Mouse (Mus musculus) ES-E14 (cell line): ENCODE data around the gene Tmem256. TPM values are rescaled to one million over a fixed set of nuclear protein-coding genes. Genes with fewer than 3 reads are reported as not detected.
A peak's percentile ranks its signal among the peaks of the same experiment; 100 is the strongest.

Source experiments
- DNase-seq: peaks from one replicate; pipeline ENCODE4 v3.0.0-alpha.2; 2013; ENCODE audit warnings: low read depth, low spot score
- H3K27ac ChIP-seq: 2 replicates; pipeline ENCODE4 v1.5.1; 2012; ENCODE audit warnings: low read depth, mild to moderate bottlenecking, low read length, moderate library complexity, mixed read lengths; ENCODE audit not compliant: poor library complexity, insufficient read depth, severe bottlenecking
- H3K36me3 ChIP-seq: 2 replicates; pipeline ENCODE4 v1.6.1; 2012; ENCODE audit warnings: mild to moderate bottlenecking, low read length, moderate library complexity, mixed read lengths; ENCODE audit not compliant: control insufficient read depth, poor library complexity, insufficient read depth, severe bottlenecking
- H3K4me1 ChIP-seq, 2 experiments: fragments of 150-350 bp in 1 of 2; sonication (generic) in 1 of 2; 2 replicates each; pipeline ENCODE4 v1.6.1; 2012; ENCODE audit warnings: low read length in 2 of 2, mild to moderate bottlenecking in 1 of 2, mixed read lengths in 1 of 2; ENCODE audit not compliant: control insufficient read depth in 2 of 2, insufficient read depth in 2 of 2, poor library complexity in 1 of 2
- H3K4me3 ChIP-seq, 2 experiments: fragments of 150-350 bp in 1 of 2; sonication (generic) in 1 of 2; 2 replicates each; pipeline ENCODE4 v1.5.1; 2012; ENCODE audit warnings: low read length in 2 of 2, low read depth in 1 of 2, mild to moderate bottlenecking in 1 of 2, mixed read lengths in 1 of 2; ENCODE audit not compliant: insufficient read depth in 1 of 2, poor library complexity in 1 of 2, severe bottlenecking in 1 of 2
- H3K9ac ChIP-seq: 2 replicates; pipeline ENCODE4 v1.6.1; 2012; ENCODE audit warnings: low read depth, mild to moderate bottlenecking, low read length, mixed read lengths; ENCODE audit not compliant: poor library complexity, insufficient read depth, severe bottlenecking
- H3K9me3 ChIP-seq: fragments of 150-350 bp; sonication (generic); 2 replicates; pipeline ENCODE4 v1.6.1; 2012; ENCODE audit warnings: low read depth, mild to moderate bottlenecking, low read length; ENCODE audit not compliant: control insufficient read depth, insufficient read depth
- CHD2 ChIP-seq: IDR thresholded peaks from 2 replicates; pipeline ENCODE4 v1.6.1; 2014; ENCODE audit warnings: mild to moderate bottlenecking, low read depth, low read length, inconsistent platforms
- HCFC1 ChIP-seq: IDR thresholded peaks from 2 replicates; pipeline ENCODE4 v1.6.1; 2012; ENCODE audit warnings: low read length, inconsistent platforms, borderline replicate concordance; ENCODE audit not compliant: insufficient read depth
- MAFK ChIP-seq: IDR thresholded peaks from 2 replicates; pipeline ENCODE4 v1.6.1; 2014; ENCODE audit warnings: mild to moderate bottlenecking, low read depth, low read length, inconsistent platforms; ENCODE audit not compliant: insufficient read depth
- ZC3H11A ChIP-seq: IDR thresholded peaks from 2 replicates; pipeline ENCODE4 v1.6.1; 2012; ENCODE audit warnings: low read depth, mild to moderate bottlenecking, inconsistent platforms, low read length, borderline replicate concordance
- ZNF384 ChIP-seq: IDR thresholded peaks from 2 replicates; pipeline ENCODE4 v1.6.1; 2012; ENCODE audit warnings: low read depth, low read length, inconsistent platforms
- in situ Hi-C, 2 experiments: fragments of 600-800 bp; cut with MboI; formaldehyde crosslinking; loops; one replicate each; pipeline ENCODE4 v1.15.1; 2025; ENCODE audit warnings: low sequenced_read_pairs in 2 of 2, inconsistent platforms in 1 of 2; ENCODE audit not compliant: unreplicated experiment in 2 of 2
- total RNA-seq: library from RNA; depleted of rRNA; stranded (reverse); fragments of 300-350 nt; gene quantifications from 2 replicates; pipeline ENCODE4 v1.2.3, GENCODE M21; 2012

The Tmem256 gene
- total RNA-seq, 1 experiment = 90.7 TPM

- in situ Hi-C loops = no loop called here
- no peak overlapping the region for H3K4me3 ChIP-seq
- H3K4me1 ChIP-seq = peaks cover 0 to 1% of the 10 kb centered on the region in 2 experiments; a peak in 1 of 4 replicates
Observed at GRCm38 (mm10) chr11:69835326-69835965, 2.9 kb upstream of the Tmem256 start.

GRCm38 (mm10) chr11:69835966-69836335 is 2.4 kb upstream of the Tmem256 start:
- no peak for TF ChIP-seq HCFC1
- no peak for TF ChIP-seq CHD2
- no peak for TF ChIP-seq ZC3H11A
- TF ChIP-seq ZNF384 = no peak
- TF ChIP-seq MAFK = no peak
- Histone ChIP-seq H3K4me1 (peaks cover 0 to 1% of the 10 kb centered on the region in 2 experiments; a peak in 1 of 4 replicates), H3K36me3 (no peaks in the 10 kb centered on the region), H3K9ac (no peak overlapping the region), H3K9me3 (no peaks in the 10 kb centered on the region), H3K4me3 (no peak overlapping the region), H3K27ac (no peak overlapping the region)
- no peak for DNase-seq
- in situ Hi-C loops = no loop called here

More at GRCm38 (mm10) chr11:69835326-69835965, 2.9 kb upstream of the Tmem256 start:
- Histone ChIP-seq H3K27ac (no peak overlapping the region), H3K9ac (no peak overlapping the region), H3K9me3 (no peaks in the 10 kb centered on the region), H3K36me3 (no peaks in the 10 kb centered on the region)
- no peak for DNase-seq
- no peak for TF ChIP-seq ZNF384
- no peak for TF ChIP-seq CHD2
- TF ChIP-seq MAFK = no peak
- no peak for TF ChIP-seq ZC3H11A
- no peak for TF ChIP-seq HCFC1

GRCm38 (mm10) chr11:69836703-69837576 is 1.4 kb upstream of the Tmem256 start:
- H3K9ac ChIP-seq = peak overlapping the region; percentile 77
- no peaks in the 10 kb centered on the region for H3K36me3 ChIP-seq
- H3K4me3 ChIP-seq = peak overlapping the region; percentile 85 to 100
- TF ChIP-seq ZC3H11A = no peak
- no peak for TF ChIP-seq MAFK
- no peak for TF ChIP-seq CHD2
- TF ChIP-seq HCFC1 = no peak
- no peak for TF ChIP-seq ZNF384
- H3K4me1 ChIP-seq = peaks cover 0 to 1% of the 10 kb centered on the region in 2 experiments; a peak in 1 of 4 replicates
- in situ Hi-C loops = no loop called here
- H3K9me3 ChIP-seq = no peaks in the 10 kb centered on the region
- DNase-seq = no peak
- no peak overlapping the region for H3K27ac ChIP-seq

GRCm38 (mm10) chr11:69837604-69837951 is 736 bp upstream of the Tmem256 start, which contains the start of gene Nlgn2:
Nlgn2 (minus strand) TSS chr11:69837784.
- in situ Hi-C loops = no loop called here
- Histone ChIP-seq H3K9ac (peak within 1 kb of the TSS; percentile 77), H3K4me1 (peaks cover 0 to 1% of the 10 kb centered on the region in 2 experiments; a peak in 1 of 4 replicates), H3K36me3 (no peaks in the 10 kb centered on the region), H3K27ac (peak within 1 kb of the TSS; percentile 19), H3K4me3 (peak within 1 kb of the TSS; percentile 85 to 100), H3K9me3 (no peaks in the 10 kb centered on the region)
- TF ChIP-seq HCFC1 (no peak), ZNF384 (no peak), CHD2 (no peak), ZC3H11A (no peak), MAFK (no peak)
- no peak for DNase-seq
